Mouse (Mus musculus): ENCODE measurements around the gene Olfr1314. TPM values are rescaled to one million over a fixed set of nuclear protein-coding genes. Genes with fewer than 3 reads are reported as not detected.

Gene Olfr1314
- polyA plus RNA-seq, 2 experiments: not detected

DNA sequence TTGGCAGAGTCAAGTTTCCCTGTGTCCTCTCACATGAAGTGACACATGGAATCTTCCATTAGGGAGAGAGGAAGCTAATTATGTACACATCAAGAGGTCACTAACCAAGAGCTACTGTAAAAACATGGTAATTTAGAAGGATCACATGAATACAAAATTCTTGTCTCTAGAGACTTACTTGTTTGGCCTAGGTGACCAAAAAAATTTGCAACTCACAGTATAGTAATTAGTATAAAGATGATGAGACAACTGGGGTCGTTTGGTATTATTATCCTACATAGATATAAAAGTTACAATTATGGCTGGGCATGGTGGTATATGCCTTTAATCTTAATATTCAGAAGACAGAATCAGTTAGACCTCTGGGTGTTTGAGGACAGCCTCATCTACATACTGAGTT, 46.4 kb downstream of the Olfr1314 start, which contains the start of gene Olfr1312:
Olfr1312 (minus strand) TSS at position 101 of the 400 bp plus-strand sequence.
- TF ChIP-seq POLR2A (IDR thresholded peaks at IDR 0.05; ENCODE audit: borderline replicate concordance, extremely low read depth, insufficient read depth, insufficient read length): no peak
- Histone ChIP-seq H3K36me3 (ENCODE audit: control insufficient read depth, insufficient read depth, low read length) (no peaks in the 10 kb centered on the region), H3K9me3 (ENCODE audit: control insufficient read depth, low read length) (no peaks in the 10 kb centered on the region), H3K27ac (replicated peaks; ENCODE audit: low read depth, low read length) (no peak within 1 kb of the TSS), H3K4me1 (ENCODE audit: control insufficient read depth, insufficient read depth, low read length) (no peaks in the 10 kb centered on the region), H3K9ac (ENCODE audit: low read depth, low read length, severe bottlenecking) (no peak within 1 kb of the TSS), H3K27me3 (ENCODE audit: control insufficient read depth, insufficient read depth, low read length) (no peaks in the 10 kb centered on the region), H3K4me2 (replicated peaks; ENCODE audit: low read depth, low read length, severe bottlenecking) (no peak within 1 kb of the TSS), H3K4me3 (replicated peaks; ENCODE audit: low read length) (no peak within 1 kb of the TSS)
- WGBS: 38% methylated on average over 1 of the region's 1 CpGs
- DNase-seq (ENCODE audit: low spot score) (no peak), ATAC-seq (ENCODE audit: low FRiP score, low read depth) (no peak)

Other genes starting within 250 kb of the Olfr1314 start
- not detected in 2 replicates for gene Olfr1305, start 219.6 kb downstream of the Olfr1314 start, polyA plus RNA-seq (2012; rRNA removed)
- not detected in 2 replicates for gene Olfr1305, start 219.6 kb downstream of the Olfr1314 start, polyA plus RNA-seq (2014; fragmentation: Nextera tagmentation; extraction: Ambion mirVana)
- gene Olfr1306, start 180.5 kb downstream of the Olfr1314 start, polyA plus RNA-seq (2012; rRNA removed): not detected in 2 replicates
- gene Olfr1306, start 180.5 kb downstream of the Olfr1314 start, polyA plus RNA-seq (2014; fragmentation: Nextera tagmentation; extraction: Ambion mirVana): not detected in 2 replicates
- gene Olfr1307, start 147.3 kb downstream of the Olfr1314 start, polyA plus RNA-seq (2012; rRNA removed): not detected in 2 replicates
- gene Olfr1307, start 147.3 kb downstream of the Olfr1314 start, polyA plus RNA-seq (2014; fragmentation: Nextera tagmentation; extraction: Ambion mirVana): 0.01 TPM in 1 of 2 replicates, not detected in the other
- gene Olfr1308, start 131.8 kb downstream of the Olfr1314 start, polyA plus RNA-seq (2012; rRNA removed): not detected in 2 replicates
- not detected in 2 replicates for gene Olfr1308, start 131.8 kb downstream of the Olfr1314 start, polyA plus RNA-seq (2014; fragmentation: Nextera tagmentation; extraction: Ambion mirVana)
- not detected in 2 replicates for gene Olfr1309, start 106.5 kb downstream of the Olfr1314 start, polyA plus RNA-seq (2012; rRNA removed)
- not detected in 2 replicates for gene Olfr1309, start 106.5 kb downstream of the Olfr1314 start, polyA plus RNA-seq (2014; fragmentation: Nextera tagmentation; extraction: Ambion mirVana)
- 0.01 TPM in 1 of 2 replicates, not detected in the other for gene Olfr1310, start 84.1 kb downstream of the Olfr1314 start, polyA plus RNA-seq (2012; rRNA removed)
- gene Olfr1310, start 84.1 kb downstream of the Olfr1314 start, polyA plus RNA-seq (2014; fragmentation: Nextera tagmentation; extraction: Ambion mirVana): not detected in 2 replicates
- gene Olfr1311, start 72.4 kb downstream of the Olfr1314 start, polyA plus RNA-seq (2012; rRNA removed): not detected in 2 replicates
- not detected in 2 replicates for gene Olfr1311, start 72.4 kb downstream of the Olfr1314 start, polyA plus RNA-seq (2014; fragmentation: Nextera tagmentation; extraction: Ambion mirVana)
- not detected in 2 replicates for gene Olfr1312, start 46.5 kb downstream of the Olfr1314 start, polyA plus RNA-seq (2012; rRNA removed)
- not detected in 2 replicates for gene Olfr1312, start 46.5 kb downstream of the Olfr1314 start, polyA plus RNA-seq (2014; fragmentation: Nextera tagmentation; extraction: Ambion mirVana)
- not detected in 2 replicates for gene Olfr1313, start 18.9 kb downstream of the Olfr1314 start, polyA plus RNA-seq (2012; rRNA removed)
- gene Olfr1313, start 18.9 kb downstream of the Olfr1314 start, polyA plus RNA-seq (2014; fragmentation: Nextera tagmentation; extraction: Ambion mirVana): not detected in 2 replicates
- not detected in 2 replicates for gene Olfr1315-ps1, start 18.7 kb upstream of the Olfr1314 start, polyA plus RNA-seq (2012; rRNA removed)
- gene Olfr1315-ps1, start 18.7 kb upstream of the Olfr1314 start, polyA plus RNA-seq (2014; fragmentation: Nextera tagmentation; extraction: Ambion mirVana): not detected in 2 replicates
- 0.05 TPM in 1 of 2 replicates, not detected in the other for gene Olfr1316, start 38.2 kb upstream of the Olfr1314 start, polyA plus RNA-seq (2012; rRNA removed)
- gene Olfr1316, start 38.2 kb upstream of the Olfr1314 start, polyA plus RNA-seq (2014; fragmentation: Nextera tagmentation; extraction: Ambion mirVana): not detected in 2 replicates
- gene Olfr1317, start 43.5 kb upstream of the Olfr1314 start, polyA plus RNA-seq (2012; rRNA removed): not detected in 2 replicates
- not detected in 2 replicates for gene Olfr1317, start 43.5 kb upstream of the Olfr1314 start, polyA plus RNA-seq (2014; fragmentation: Nextera tagmentation; extraction: Ambion mirVana)
- gene Olfr1318, start 57.4 kb upstream of the Olfr1314 start, polyA plus RNA-seq (2012; rRNA removed): not detected in 2 replicates
- not detected in 2 replicates for gene Olfr1318, start 57.4 kb upstream of the Olfr1314 start, polyA plus RNA-seq (2014; fragmentation: Nextera tagmentation; extraction: Ambion mirVana)
- 39.9 and 64.6 TPM in 2 replicates for gene Lpcat4, start 142.7 kb upstream of the Olfr1314 start, polyA plus RNA-seq (2012; rRNA removed)
- 19.7 and 20.9 TPM in 2 replicates for gene Lpcat4, start 142.7 kb upstream of the Olfr1314 start, polyA plus RNA-seq (2014; fragmentation: Nextera tagmentation; extraction: Ambion mirVana)
- not detected in 2 replicates for gene Nutm1, start 162.5 kb upstream of the Olfr1314 start, polyA plus RNA-seq (2012; rRNA removed)
- gene Nutm1, start 162.5 kb upstream of the Olfr1314 start, polyA plus RNA-seq (2014; fragmentation: Nextera tagmentation; extraction: Ambion mirVana): not detected in 2 replicates
- 147 and 150 TPM in 2 replicates for gene Nop10, start 165.1 kb upstream of the Olfr1314 start, polyA plus RNA-seq (2012; rRNA removed)
- gene Nop10, start 165.1 kb upstream of the Olfr1314 start, polyA plus RNA-seq (2014; fragmentation: Nextera tagmentation; extraction: Ambion mirVana): 193 and 210 TPM in 2 replicates
- 32.5 TPM in 2 replicates for gene Slc12a6, start 169.0 kb upstream of the Olfr1314 start, polyA plus RNA-seq (2012; rRNA removed)
- gene Slc12a6, start 169.0 kb upstream of the Olfr1314 start, polyA plus RNA-seq (2014; fragmentation: Nextera tagmentation; extraction: Ambion mirVana): 14.1 and 15.4 TPM in 2 replicates
- gene Gm21985, start 169.5 kb upstream of the Olfr1314 start, polyA plus RNA-seq (2012; rRNA removed): 0.03 TPM in 1 of 2 replicates, not detected in the other
- gene Gm21985, start 169.5 kb upstream of the Olfr1314 start, polyA plus RNA-seq (2014; fragmentation: Nextera tagmentation; extraction: Ambion mirVana): not detected in 2 replicates